Mouse (Mus musculus): ENCODE results near the gene Nfib. TPM values are rescaled to one million over a fixed set of nuclear protein-coding genes. Genes with fewer than 3 reads are reported as not detected.

The Nfib gene
- polyA plus RNA-seq, 1 experiment: 3.9 TPM

GRCm38 (mm10) chr4:82645679-82646078 lies 59.9 kb downstream of the Nfib start:
- WGBS: 11% methylated on average over 5 of the region's 5 CpGs
- no peak overlapping the region for H3K4me3 ChIP-seq (ENCODE audit: control insufficient read depth, insufficient read depth, low read length)
- no peaks in the 10 kb centered on the region for H3K36me3 ChIP-seq (ENCODE audit: control insufficient read depth, insufficient read depth, low read length)
- H3K27ac ChIP-seq (ENCODE audit: control insufficient read depth, insufficient read depth, low read length): no peak overlapping the region
- H3K27me3 ChIP-seq (ENCODE audit: control insufficient read depth, insufficient read depth, low read length): no peaks in the 10 kb centered on the region
- H3K4me1 ChIP-seq (replicated peaks; ENCODE audit: control insufficient read depth, insufficient read depth, low read length): no peaks in the 10 kb centered on the region
- TF ChIP-seq POLR2A (IDR thresholded peaks at IDR 0.05; ENCODE audit: control insufficient read depth, extremely low read depth, insufficient read depth, low read length, poor library complexity): no peak
- TF ChIP-seq CTCF (IDR thresholded peaks at IDR 0.05; ENCODE audit: borderline replicate concordance, control insufficient read depth, extremely low read depth, insufficient read depth, low read length, poor library complexity): no peak
- DNase-seq: no peak

GRCm38 (mm10) chr4:82644797-82645196 lies 60.8 kb downstream of the Nfib start:
- TF ChIP-seq CTCF (IDR thresholded peaks at IDR 0.05; ENCODE audit: borderline replicate concordance, control insufficient read depth, extremely low read depth, insufficient read depth, low read length, poor library complexity): no peak
- no peak for TF ChIP-seq POLR2A (IDR thresholded peaks at IDR 0.05; ENCODE audit: control insufficient read depth, extremely low read depth, insufficient read depth, low read length, poor library complexity)
- H3K4me1 ChIP-seq (replicated peaks; ENCODE audit: control insufficient read depth, insufficient read depth, low read length): no peaks in the 10 kb centered on the region
- no peak overlapping the region for H3K4me3 ChIP-seq (ENCODE audit: control insufficient read depth, insufficient read depth, low read length)
- no peaks in the 10 kb centered on the region for H3K27me3 ChIP-seq (ENCODE audit: control insufficient read depth, insufficient read depth, low read length)
- 94% methylated on average over 9 of the region's 9 CpGs for WGBS
- no peak overlapping the region for H3K27ac ChIP-seq (ENCODE audit: control insufficient read depth, insufficient read depth, low read length)
- no peaks in the 10 kb centered on the region for H3K36me3 ChIP-seq (ENCODE audit: control insufficient read depth, insufficient read depth, low read length)
- DNase-seq: no peak

GRCm38 (mm10) chr4:82643734-82644085 lies 61.8 kb downstream of the Nfib start:
- DNase-seq: no peak

GRCm38 (mm10) chr4:82643022-82643733 lies 62.4 kb downstream of the Nfib start:
- no peak for DNase-seq
- WGBS: 72% methylated on average over 6 of the region's 6 CpGs
- TF ChIP-seq POLR2A (IDR thresholded peaks at IDR 0.05; ENCODE audit: control insufficient read depth, extremely low read depth, insufficient read depth, low read length, poor library complexity) (no peak), CTCF (IDR thresholded peaks at IDR 0.05; ENCODE audit: borderline replicate concordance, control insufficient read depth, extremely low read depth, insufficient read depth, low read length, poor library complexity) (no peak)

More at GRCm38 (mm10) chr4:82643734-82644085, 61.8 kb downstream of the Nfib start:
- Histone ChIP-seq H3K27me3 (ENCODE audit: control insufficient read depth, insufficient read depth, low read length) (no peaks in the 10 kb centered on the region), H3K27ac (ENCODE audit: control insufficient read depth, insufficient read depth, low read length) (no peak overlapping the region), H3K4me1 (replicated peaks; ENCODE audit: control insufficient read depth, insufficient read depth, low read length) (no peaks in the 10 kb centered on the region), H3K4me3 (ENCODE audit: control insufficient read depth, insufficient read depth, low read length) (no peak overlapping the region), H3K36me3 (ENCODE audit: control insufficient read depth, insufficient read depth, low read length) (no peaks in the 10 kb centered on the region)
- no peak for TF ChIP-seq CTCF (IDR thresholded peaks at IDR 0.05; ENCODE audit: borderline replicate concordance, control insufficient read depth, extremely low read depth, insufficient read depth, low read length, poor library complexity)
- WGBS: 97% methylated on average over 5 of the region's 5 CpGs

DNA sequence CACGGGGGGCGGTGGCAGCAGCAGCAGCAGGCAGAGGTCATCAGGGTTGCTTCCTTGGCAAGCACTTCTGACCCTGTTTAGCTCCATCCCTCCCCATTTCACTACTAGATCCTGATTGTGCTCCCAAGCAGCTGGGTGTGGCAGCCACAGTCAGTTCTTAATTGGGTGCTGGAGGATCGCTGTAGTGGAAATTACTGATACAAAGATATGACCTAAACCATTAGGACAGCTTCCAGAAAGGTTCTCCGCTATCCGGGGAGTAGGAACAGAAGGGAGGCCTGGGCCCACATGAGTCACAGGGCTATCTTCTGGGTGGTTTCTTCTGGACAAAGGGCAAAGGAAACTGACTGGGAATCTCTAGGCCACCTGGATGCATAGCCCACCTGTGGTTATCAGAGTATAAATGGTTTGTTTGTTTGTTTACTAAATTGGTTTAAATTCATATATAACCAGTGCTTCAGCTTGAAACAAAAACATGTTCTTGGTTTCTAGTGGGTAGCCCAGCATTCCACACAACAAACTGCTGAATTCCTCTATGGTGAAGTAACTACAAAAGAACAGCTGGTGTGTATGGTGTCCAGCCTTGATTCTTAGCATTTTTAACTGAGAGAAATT lies 64.4 kb downstream of the Nfib start:
- H3K4me1 ChIP-seq (replicated peaks; ENCODE audit: control insufficient read depth, insufficient read depth, low read length): no peaks in the 10 kb centered on the region
- WGBS: 94% methylated on average over 5 of the region's 5 CpGs
- no peaks in the 10 kb centered on the region for H3K27me3 ChIP-seq (ENCODE audit: control insufficient read depth, insufficient read depth, low read length)
- no peak for DNase-seq
- TF ChIP-seq CTCF (IDR thresholded peaks at IDR 0.05; ENCODE audit: borderline replicate concordance, control insufficient read depth, extremely low read depth, insufficient read depth, low read length, poor library complexity) (no peak), POLR2A (IDR thresholded peaks at IDR 0.05; ENCODE audit: control insufficient read depth, extremely low read depth, insufficient read depth, low read length, poor library complexity) (no peak)
- no peak overlapping the region for H3K4me3 ChIP-seq (ENCODE audit: control insufficient read depth, insufficient read depth, low read length)
- no peak overlapping the region for H3K27ac ChIP-seq (ENCODE audit: control insufficient read depth, insufficient read depth, low read length)
- no peaks in the 10 kb centered on the region for H3K36me3 ChIP-seq (ENCODE audit: control insufficient read depth, insufficient read depth, low read length)

More at GRCm38 (mm10) chr4:82643022-82643733, 62.4 kb downstream of the Nfib start:
- Histone ChIP-seq H3K4me3 (ENCODE audit: control insufficient read depth, insufficient read depth, low read length) (no peak overlapping the region), H3K27ac (ENCODE audit: control insufficient read depth, insufficient read depth, low read length) (no peak overlapping the region), H3K36me3 (ENCODE audit: control insufficient read depth, insufficient read depth, low read length) (no peaks in the 10 kb centered on the region), H3K4me1 (replicated peaks; ENCODE audit: control insufficient read depth, insufficient read depth, low read length) (no peaks in the 10 kb centered on the region), H3K27me3 (ENCODE audit: control insufficient read depth, insufficient read depth, low read length) (no peaks in the 10 kb centered on the region)

- Histone ChIP-seq H3K27ac (ENCODE audit: control insufficient read depth, insufficient read depth, low read length) (no peak overlapping the region), H3K4me1 (replicated peaks; ENCODE audit: control insufficient read depth, insufficient read depth, low read length) (no peaks in the 10 kb centered on the region), H3K36me3 (ENCODE audit: control insufficient read depth, insufficient read depth, low read length) (no peaks in the 10 kb centered on the region), H3K27me3 (ENCODE audit: control insufficient read depth, insufficient read depth, low read length) (no peaks in the 10 kb centered on the region), H3K4me3 (ENCODE audit: control insufficient read depth, insufficient read depth, low read length) (no peak overlapping the region)
- no peak for DNase-seq
- no peak for TF ChIP-seq POLR2A (IDR thresholded peaks at IDR 0.05; ENCODE audit: control insufficient read depth, extremely low read depth, insufficient read depth, low read length, poor library complexity)
- TF ChIP-seq CTCF (IDR thresholded peaks at IDR 0.05; ENCODE audit: borderline replicate concordance, control insufficient read depth, extremely low read depth, insufficient read depth, low read length, poor library complexity): no peak
- WGBS: 97% methylated on average over 9 of the region's 9 CpGs
These were observed 67.3 kb downstream of the Nfib start for GRCm38 (mm10) chr4:82638251-82638650.

Data from thymus, adult 2 months (tissue).